Mouse (Mus musculus): Measurements from ENCODE around the gene Henmt1.

DNA sequence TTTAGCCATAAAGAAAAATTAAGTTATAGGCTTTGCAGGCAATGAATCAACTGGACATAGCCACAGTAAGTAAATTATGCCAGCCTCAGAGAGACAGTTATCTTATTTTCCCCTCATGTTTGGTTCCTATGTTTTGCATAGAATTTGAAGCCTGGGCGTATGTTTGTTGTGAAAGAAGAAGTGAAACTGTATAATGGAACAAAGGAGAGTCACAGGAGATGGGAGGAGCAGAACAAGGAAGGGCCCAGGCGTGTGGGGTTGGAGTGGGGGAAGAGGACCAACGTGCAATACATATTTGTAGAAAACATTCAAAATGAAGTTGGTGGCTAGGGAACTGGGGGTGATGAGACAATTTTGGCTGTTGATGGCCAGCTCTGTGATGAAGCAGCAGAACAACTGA lies 39.5 kb upstream of the Henmt1 start:
- TF ChIP-seq POLR2A (IDR thresholded peaks at IDR 0.05; ENCODE audit: borderline replicate concordance, control insufficient read depth, low read depth, low read length) (no peak), CTCF (IDR thresholded peaks at IDR 0.05; ENCODE audit: control insufficient read depth, insufficient read depth, low read length) (no peak)
